In genomic region chr1:57607626-57608422, GRCm38 (mm10) we compare ENCODE assay signal across 18 mouse cellular contexts.
A peak's percentile ranks its signal among the peaks of the same experiment; 100 is the strongest.
DNase-seq lines count a peak whose midpoint lies in the region; ATAC-seq lines count a peak whose summit lies in the region.
"Had no signal": no experiment of that assay in that cellular context is flagged by ENCODE, and none has a peak within 500 bp of the region (broad histone marks: within the 10 kb centered on the region; RNA-seq: fewer than 3 reads in every experiment).

No protein-coding gene starts in this region.

- no peak overlapping the region for H3K9ac ChIP-seq in hindbrain, embryonic 15.5 days
- no peak overlapping the region for H3K9ac ChIP-seq in midbrain, embryonic 12.5 days (replicated peaks)
- no peak overlapping the region for H3K9ac ChIP-seq in kidney, embryonic 14.5 days (ENCODE audit: low read depth, low read length)
- H3K9ac ChIP-seq: heart, embryonic 15.5 days; limb, embryonic 15.5 days had no signal

- 36% methylated on average over 12 of the region's 12 CpGs for WGBS in hindbrain, embryonic 15.5 days
- 38% methylated on average over 12 of the region's 12 CpGs for WGBS in hindbrain, embryonic 10.5 days
- WGBS in embryonic facial prominence, embryonic 10.5 days = 37% methylated on average over 12 of the region's 12 CpGs
- 23% methylated on average over 12 of the region's 12 CpGs for WGBS in midbrain, embryonic 12.5 days
- 44% methylated on average over 11 of the region's 12 CpGs for WGBS in kidney, embryonic 14.5 days

- no peaks in the 10 kb centered on the region for H3K36me3 ChIP-seq in hindbrain, embryonic 15.5 days
- H3K36me3 ChIP-seq in hindbrain, embryonic 10.5 days = no peaks in the 10 kb centered on the region
- H3K36me3 ChIP-seq in embryonic facial prominence, embryonic 10.5 days (replicated peaks) = no peaks in the 10 kb centered on the region
- H3K36me3 ChIP-seq in midbrain, embryonic 12.5 days = no peaks in the 10 kb centered on the region
- no peaks in the 10 kb centered on the region for H3K36me3 ChIP-seq in kidney, embryonic 14.5 days (ENCODE audit: control insufficient read depth, insufficient read depth, low read length)
- H3K36me3 ChIP-seq: G1E; heart, embryonic 15.5 days; limb, embryonic 15.5 days had no signal

- H3K4me1 ChIP-seq in hindbrain, embryonic 15.5 days (replicated peaks) = peaks cover 11% of the 10 kb centered on the region
- peaks cover 38% of the 10 kb centered on the region for H3K4me1 ChIP-seq in hindbrain, embryonic 10.5 days (replicated peaks)
- H3K4me1 ChIP-seq in embryonic facial prominence, embryonic 10.5 days = peaks cover 26% of the 10 kb centered on the region
- H3K4me1 ChIP-seq in midbrain, embryonic 12.5 days = peaks cover 24% of the 10 kb centered on the region
- no peaks in the 10 kb centered on the region for H3K4me1 ChIP-seq in kidney, embryonic 14.5 days (ENCODE audit: control insufficient read depth, insufficient read depth, low read length)

- H3K4me3 ChIP-seq in hindbrain, embryonic 15.5 days = no peak overlapping the region
- H3K4me3 ChIP-seq in hindbrain, embryonic 10.5 days = no peak overlapping the region
- H3K4me3 ChIP-seq in embryonic facial prominence, embryonic 10.5 days = no peak overlapping the region
- no peak overlapping the region for H3K4me3 ChIP-seq in midbrain, embryonic 12.5 days
- H3K4me3 ChIP-seq in kidney, embryonic 14.5 days (ENCODE audit: low read length) = no peak overlapping the region
- H3K4me3 ChIP-seq: heart, adult 2 months; heart, embryonic 15.5 days; limb, embryonic 15.5 days had no signal

- no peaks in the 10 kb centered on the region for H3K9me3 ChIP-seq in hindbrain, embryonic 15.5 days
- no peaks in the 10 kb centered on the region for H3K9me3 ChIP-seq in hindbrain, embryonic 10.5 days
- no peaks in the 10 kb centered on the region for H3K9me3 ChIP-seq in embryonic facial prominence, embryonic 10.5 days
- no peaks in the 10 kb centered on the region for H3K9me3 ChIP-seq in midbrain, embryonic 12.5 days
- no peaks in the 10 kb centered on the region for H3K9me3 ChIP-seq in kidney, embryonic 14.5 days (ENCODE audit: control insufficient read depth, low read length)
- H3K9me3 ChIP-seq: G1E; heart, embryonic 15.5 days; limb, embryonic 15.5 days had no signal

- no peaks in the 10 kb centered on the region for H3K27me3 ChIP-seq in hindbrain, embryonic 15.5 days
- H3K27me3 ChIP-seq in hindbrain, embryonic 10.5 days (ENCODE audit: insufficient read depth, poor library complexity, severe bottlenecking) = no peaks in the 10 kb centered on the region
- no peaks in the 10 kb centered on the region for H3K27me3 ChIP-seq in embryonic facial prominence, embryonic 10.5 days (replicated peaks; ENCODE audit: low read depth, poor library complexity, severe bottlenecking)
- H3K27me3 ChIP-seq in midbrain, embryonic 12.5 days = peaks cover 10% of the 10 kb centered on the region
- no peaks in the 10 kb centered on the region for H3K27me3 ChIP-seq in kidney, embryonic 14.5 days (ENCODE audit: control insufficient read depth, insufficient read depth, low read length)
- H3K27me3 ChIP-seq: heart, embryonic 15.5 days; limb, embryonic 15.5 days had no signal

- DNase-seq in hindbrain, embryonic 10.5 days (ENCODE audit: low spot score) = no peak
- DNase-seq in embryonic facial prominence, embryonic 10.5 days (ENCODE audit: low spot score) = peak; percentile 23
- DNase-seq in thymus, postnatal 25 days = no peak
- DNase-seq in kidney, adult 11 months = no peak
- DNase-seq: adrenal gland, adult 2 months; cerebellum, adult 18-20 months; gastrocnemius, postnatal 10 days; heart, adult 2 months; kidney, adult 9 months; lung, adult 18-20 months; thymus, postnatal 14 days had no signal

- no peak overlapping the region for H3K4me2 ChIP-seq in hindbrain, embryonic 15.5 days
- H3K4me2 ChIP-seq in midbrain, embryonic 12.5 days (replicated peaks) = no peak overlapping the region
- H3K4me2 ChIP-seq in kidney, embryonic 14.5 days (replicated peaks; ENCODE audit: low read depth, low read length) = no peak overlapping the region
- H3K4me2 ChIP-seq: heart, embryonic 15.5 days; limb, embryonic 15.5 days had no signal

- peak; percentile 60; the same call in 1 of the 2 replicates for ATAC-seq in hindbrain, embryonic 15.5 days (ENCODE audit: low FRiP score, low read depth)
- peak; percentile 75 for ATAC-seq in midbrain, embryonic 12.5 days (ENCODE audit: low FRiP score, low read depth)
- no peak for ATAC-seq in kidney, embryonic 14.5 days (ENCODE audit: low FRiP score, low TSS enrichment)
- ATAC-seq: inflammation-experienced regulatory T-cells, adult 6 months had no signal

- H3K27ac ChIP-seq in hindbrain, embryonic 15.5 days (replicated peaks) = no peak overlapping the region
- H3K27ac ChIP-seq in hindbrain, embryonic 10.5 days = no peak overlapping the region
- no peak overlapping the region for H3K27ac ChIP-seq in embryonic facial prominence, embryonic 10.5 days (replicated peaks)
- no peak overlapping the region for H3K27ac ChIP-seq in midbrain, embryonic 12.5 days (replicated peaks)
- H3K27ac ChIP-seq in kidney, embryonic 14.5 days (ENCODE audit: low read depth, low read length) = no peak overlapping the region
- H3K27ac ChIP-seq: heart, adult 2 months; heart, embryonic 15.5 days; limb, embryonic 15.5 days had no signal
